Mouse (Mus musculus): ENCODE data around the gene Acad11.

DNA sequence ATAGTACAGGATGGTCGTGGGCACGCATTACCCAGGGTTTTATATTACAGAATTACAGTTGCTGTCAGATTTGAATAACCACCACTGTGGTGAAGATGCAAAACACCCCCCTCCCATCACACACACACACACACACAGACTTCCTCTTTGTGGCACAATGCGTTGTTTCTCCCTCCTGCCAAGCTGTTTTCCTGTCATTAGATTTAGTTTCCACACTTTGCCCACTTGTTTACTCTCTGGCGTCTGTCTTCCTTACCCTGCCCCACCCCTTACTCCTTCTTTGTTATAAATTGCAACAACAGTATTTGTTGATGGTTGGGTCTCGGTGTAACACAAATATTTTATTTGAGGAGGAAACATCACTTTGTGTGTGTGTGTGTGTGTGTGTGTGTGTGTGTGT lies 35.1 kb downstream of the Acad11 start:
- no peak for TF ChIP-seq CTCF (IDR thresholded peaks at IDR 0.05; ENCODE audit: low read depth, low read length)
- TF ChIP-seq POLR2A (IDR thresholded peaks at IDR 0.05; ENCODE audit: insufficient read depth, low read length), result no peak
- no peak for TF ChIP-seq EP300 (IDR thresholded peaks at IDR 0.05; ENCODE audit: insufficient read depth, low read depth, low read length)

All from ES-Bruce4 (cell line).